Mouse (Mus musculus) retina, embryonic 14.5 days (tissue): ENCODE measurements at regions not wholly inside any gene's neighbourhood (a gene's known extent, or its start where the extent isn't known, plus 50 kb on each side); places are given as distances from the start of the nearest gene placed in this dataset.

Experiments
- DNase-seq: peaks from one replicate; pipeline ENCODE4 v3.0.0-alpha.2; 2015; ENCODE audit warnings: low spot score

DNA sequence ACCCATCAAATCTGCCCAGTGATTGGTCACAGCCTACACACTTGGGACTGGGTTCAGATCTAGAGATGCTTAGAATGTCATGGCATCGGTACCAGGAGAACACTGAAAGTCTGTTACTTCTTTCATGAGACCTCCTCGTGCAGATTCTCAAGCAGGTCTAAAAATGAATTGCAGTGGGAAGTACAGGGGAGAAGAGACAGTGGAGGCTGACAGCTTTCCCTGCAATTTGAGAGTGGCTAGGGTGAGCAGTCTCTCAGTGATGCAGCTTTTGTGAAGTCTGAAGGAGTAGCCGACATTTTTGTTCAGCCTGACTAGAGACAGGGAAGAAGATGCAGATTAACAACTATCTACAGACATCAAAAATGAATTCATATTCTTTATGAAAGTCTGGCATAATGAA is 112.5 kb downstream of the Fam198b start:
- no peak for DNase-seq

DNA sequence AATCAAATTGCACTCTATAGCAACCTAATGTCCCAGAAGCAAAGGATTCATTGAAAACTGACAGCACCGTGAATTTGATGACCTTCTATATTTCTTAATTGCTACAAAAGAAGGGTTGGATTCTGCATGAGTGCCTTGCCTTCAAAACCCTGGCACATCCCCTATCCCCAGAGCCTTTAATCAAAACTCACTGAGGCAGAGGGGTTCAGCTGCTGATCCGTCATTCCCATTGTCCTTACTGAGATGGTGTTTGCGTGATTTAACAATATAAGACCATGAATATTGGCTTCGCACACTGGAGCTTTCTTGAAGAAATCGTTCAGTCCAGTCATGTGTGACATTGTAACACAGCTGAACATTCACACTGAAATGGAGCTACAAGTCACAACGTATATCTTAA is 118.0 kb downstream of the Fam198b start:
- DNase-seq: peak; percentile 67

DNA sequence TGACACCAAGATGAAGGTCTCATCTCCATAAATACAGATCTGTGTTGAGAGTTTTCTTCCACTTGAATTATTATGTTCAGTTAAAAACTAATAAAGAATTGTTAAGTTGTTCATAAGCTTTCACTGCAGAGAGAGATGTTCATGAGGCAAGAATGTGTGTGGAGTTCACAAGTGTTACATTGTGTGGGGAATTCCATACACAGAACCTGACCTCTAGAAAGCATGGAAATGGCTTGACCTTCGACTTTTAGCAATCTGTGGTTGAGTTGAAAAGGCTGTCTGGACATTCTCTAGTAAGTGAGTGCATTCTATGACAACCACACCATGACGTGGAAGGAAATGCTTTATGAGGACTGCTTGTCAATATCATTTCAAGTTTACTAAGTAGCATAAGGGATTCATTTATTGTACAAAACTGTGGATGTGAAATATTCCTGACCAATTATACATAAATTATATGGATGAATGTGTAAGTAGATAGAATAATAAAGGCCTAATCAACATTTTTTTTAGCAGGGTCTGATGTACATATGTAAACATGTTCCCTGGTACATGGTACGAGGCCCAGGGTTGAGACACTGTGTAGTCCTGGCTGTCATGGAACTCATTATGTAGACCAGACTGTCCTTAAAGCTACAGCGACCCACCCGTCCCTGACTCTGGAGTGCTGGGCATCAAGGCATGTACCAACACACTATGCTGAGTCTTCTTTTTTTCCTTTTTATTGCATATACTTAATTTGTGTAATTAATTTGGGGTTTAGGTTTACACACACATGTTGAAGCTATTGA is 119.2 kb downstream of the Fam198b start:
- DNase-seq: no peak

DNA sequence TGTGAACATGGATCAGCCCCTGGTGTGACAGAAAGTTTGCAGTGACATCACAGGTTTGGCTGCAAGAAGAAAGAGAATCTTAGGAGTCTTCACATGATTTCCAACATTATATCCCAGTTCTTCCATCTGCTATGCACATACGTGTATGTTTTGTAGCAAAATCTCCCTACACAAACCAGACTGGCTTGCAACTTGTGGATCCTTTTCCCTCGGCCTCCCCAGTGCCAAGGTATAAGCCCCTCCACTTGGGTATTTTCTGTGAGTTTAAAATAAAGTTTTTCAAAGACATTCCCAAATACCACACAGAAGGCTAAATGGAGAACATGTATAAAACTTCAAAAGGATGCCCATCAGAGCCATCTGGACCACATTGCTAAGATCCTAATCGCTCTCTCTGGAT is 120.2 kb downstream of the Fam198b start:
- DNase-seq: no peak

DNA sequence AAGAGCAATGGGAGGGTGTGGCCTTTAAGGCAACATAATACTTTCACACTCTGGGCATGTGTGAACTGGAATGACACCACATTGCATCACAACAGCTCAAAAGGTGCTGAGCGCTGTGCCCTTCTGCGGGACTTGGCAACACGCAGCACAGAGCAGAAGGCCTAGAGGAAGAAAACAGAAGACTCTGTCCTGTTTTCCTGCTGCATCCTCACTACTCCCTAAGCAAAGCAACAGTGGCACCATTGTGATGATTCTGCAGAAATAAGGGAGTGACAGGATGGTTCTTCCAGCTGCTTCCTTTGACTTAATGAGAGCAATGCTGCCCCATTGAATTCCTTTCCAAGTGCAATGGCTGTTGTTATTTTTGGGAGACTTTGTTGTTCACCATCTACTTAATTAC is 120.6 kb downstream of the Fam198b start:
- DNase-seq: no peak

DNA sequence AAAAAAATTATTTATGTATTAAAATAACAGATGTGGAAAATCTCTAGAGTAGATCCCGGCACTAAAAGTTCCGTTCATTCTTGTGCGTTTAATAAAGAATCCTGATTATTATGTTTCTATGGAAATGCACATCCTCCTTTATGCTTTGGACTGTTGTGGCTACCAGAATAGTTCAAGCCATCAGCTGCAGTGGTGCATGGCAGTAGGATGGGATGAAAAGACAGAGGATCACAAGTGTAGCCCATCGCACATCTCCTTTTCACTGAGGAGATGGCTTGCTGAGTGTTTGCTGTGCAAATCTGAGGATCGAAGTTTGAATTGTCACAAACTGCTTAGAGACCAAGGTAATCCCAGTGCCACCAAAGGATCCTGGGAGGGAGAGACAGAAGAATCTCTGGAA is 121.0 kb downstream of the Fam198b start:
- DNase-seq: no peak

DNA sequence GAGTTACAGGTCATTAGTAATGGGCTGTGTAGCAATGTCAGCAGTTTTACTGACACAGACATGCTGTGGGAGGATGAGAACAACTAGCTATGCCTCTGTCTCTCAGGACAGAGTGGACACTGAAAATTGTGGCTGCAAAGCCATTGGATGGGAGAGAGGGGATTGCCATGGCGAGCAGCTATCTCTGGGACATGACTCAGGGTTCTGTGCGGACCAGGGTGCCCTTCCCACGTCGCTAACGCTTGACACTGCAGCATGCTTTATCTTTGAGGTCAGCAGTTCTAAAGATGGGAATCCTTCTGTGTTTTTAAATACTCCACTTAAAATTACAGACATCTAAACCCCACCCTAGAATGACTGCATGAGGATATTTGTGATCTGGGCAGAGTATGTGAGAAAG is 121.9 kb downstream of the Fam198b start:
- no peak for DNase-seq

DNA sequence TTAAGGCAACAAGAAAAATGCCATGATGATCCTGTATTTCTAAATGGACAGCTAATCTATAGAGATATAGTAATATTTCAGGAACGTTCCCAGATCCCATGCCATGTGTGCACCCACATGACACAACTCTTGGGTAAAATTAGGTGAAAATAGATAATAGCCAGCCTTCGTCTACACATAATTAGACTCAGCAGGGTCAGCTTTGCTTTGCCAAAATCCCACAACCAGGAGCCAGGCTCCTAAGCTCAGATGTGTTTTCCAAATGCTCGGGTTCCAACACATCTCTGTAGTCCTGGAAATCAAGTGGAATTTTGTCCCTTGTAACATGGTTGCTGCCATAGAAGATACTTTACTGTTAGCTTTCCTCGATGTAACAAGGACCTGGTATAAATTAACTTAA is 122.7 kb downstream of the Fam198b start:
- DNase-seq: no peak

DNA sequence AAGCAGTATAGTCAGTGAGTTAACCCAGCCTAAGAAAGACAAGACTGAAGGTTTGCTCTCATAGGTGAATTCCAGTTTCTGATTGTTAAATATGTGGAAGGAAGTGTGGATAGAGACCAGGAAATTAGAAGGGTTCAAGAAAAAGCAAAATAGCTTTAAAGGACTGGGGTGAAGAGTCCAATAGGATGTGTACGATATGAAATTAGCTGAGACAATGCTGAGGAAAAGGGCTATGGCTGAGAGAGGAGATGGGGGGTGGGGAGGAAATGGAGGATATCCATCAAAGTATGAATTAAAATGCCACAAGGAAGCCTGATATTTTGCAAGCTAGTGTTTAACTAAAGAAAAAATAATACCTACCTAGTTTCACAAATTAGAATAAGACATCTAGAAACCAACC is 124.9 kb downstream of the Fam198b start:
- DNase-seq: no peak

DNA sequence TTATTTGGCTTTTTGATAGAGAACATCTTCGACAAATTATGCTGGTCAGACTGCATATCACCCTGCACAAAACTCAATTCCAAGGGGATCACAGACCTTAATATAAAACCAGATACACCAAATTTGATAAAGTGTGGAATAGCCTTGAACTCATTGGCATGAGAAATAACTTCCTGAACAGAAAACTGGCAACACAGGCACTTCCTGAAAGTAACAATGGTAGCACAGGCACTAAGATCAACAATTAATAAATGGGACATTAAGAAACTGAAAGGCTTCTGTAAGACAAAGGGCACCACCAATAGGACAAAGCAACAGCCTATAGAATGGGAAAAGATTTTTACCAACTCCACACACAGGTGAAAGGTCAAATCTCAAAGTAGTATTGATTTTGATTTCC is 141.5 kb downstream of the Fam198b start:
- no peak for DNase-seq

DNA sequence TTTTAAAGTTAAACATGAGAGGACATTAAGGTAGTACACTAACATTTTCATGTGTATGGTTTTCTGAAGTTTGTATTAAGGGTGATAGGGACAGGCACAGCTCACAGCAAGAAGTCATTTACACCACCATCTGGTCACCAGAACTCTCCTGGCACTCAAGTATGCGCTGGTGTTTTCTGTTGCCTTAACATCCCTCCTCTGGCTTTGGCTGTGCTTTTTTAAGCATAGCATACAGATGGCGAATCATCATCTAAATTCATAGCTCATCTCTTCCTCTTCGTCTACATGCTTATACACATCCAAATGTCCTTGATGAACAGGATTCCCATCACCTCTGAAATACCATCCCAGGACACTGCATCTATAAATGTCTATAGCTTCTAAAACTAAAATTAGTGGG is 148.7 kb downstream of the Fam198b start:
- DNase-seq: no peak

DNA sequence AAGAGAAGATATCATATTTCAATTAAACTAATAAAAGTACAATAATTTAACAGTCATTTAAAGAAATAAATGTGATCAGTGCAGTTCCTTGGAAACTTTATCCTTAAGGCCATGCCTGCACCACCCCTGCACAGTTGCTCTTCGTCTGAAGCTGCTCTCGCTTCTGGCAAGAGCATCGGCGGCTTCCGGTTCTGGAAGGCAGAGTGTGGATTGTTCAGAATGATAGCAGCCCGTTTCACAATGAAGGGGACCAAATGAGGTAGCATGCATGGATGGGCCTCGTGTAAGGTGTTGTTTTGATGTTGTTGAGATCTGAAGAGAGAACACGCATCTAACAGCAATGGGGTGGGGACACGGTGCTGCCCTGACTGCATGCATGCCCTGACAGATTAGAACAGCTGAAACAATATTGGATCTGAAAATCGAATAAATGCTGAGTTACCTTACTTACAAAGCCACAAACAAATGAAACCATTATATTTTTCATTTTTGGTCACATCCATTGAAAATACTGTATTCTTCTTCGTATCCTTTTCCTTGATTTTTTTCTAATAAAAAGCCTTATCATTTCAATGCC is 154.3 kb downstream of the Fam198b start:
- DNase-seq: no peak

DNA sequence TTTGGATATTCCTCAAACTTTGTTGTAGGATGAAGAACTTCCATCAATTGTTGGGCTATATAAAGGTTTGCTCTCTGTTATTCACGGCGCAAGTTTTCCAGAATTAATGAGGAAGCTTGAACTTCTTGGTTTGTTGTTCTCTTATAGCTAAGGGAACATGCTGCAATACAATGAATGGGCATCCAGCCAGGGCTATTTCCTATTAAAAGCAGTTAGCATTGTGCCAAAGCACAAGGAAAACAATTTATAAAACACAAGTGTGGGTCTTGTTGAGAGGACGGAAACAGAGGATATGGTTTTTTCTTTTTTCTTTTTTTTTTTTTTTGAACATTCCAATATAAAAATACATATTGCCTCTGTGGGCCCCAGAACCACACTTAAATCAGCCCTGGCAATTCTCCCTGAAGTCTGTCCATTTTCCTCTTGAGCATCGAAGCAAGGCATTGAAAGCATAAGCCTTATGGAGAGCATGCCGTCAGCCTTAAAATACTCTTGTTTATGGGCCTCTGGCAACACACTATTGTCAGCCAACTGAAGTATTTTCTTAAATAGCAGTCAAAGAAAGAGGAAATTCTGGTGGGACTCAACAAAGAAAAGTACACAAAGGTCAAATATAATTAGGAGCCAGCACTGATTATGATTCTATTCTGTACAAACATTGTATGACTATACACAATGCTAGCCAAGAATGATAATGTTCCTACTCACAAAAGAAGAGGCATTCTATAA is 158.6 kb downstream of the Fam198b start:
- no peak for DNase-seq

DNA sequence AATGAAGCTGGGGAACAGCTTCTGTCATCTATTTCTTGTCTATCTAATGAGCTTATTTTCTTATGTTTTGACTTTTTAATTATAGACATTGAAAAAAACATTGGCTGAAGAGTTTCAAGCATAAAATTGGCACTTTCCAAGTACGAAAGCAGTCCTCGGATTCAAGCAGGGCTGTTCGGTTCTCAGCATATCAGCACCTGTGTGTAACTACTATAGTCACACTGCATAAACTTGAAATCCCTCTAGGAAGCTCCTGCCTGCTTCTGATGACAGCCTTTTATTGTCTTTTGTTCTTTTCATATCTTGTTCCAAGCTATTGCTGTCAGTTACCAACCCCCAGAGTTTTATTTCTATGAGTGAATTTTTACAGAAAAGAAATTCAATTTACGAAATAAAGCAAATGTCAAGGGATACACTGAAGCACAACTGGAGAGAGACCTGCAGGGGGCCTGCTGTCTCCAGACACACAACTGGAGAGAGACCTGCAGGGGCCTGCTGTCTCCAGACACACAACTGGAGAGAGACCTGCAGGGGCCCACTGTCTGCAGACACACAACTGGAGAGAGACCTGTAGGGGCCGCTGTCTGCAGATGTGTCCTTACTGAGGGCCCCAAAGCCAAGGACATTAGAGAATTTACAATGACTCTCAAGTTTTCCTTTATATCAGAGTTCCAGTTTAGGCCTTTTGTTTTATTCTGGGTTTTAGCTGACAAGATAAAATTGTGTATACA is 165.3 kb downstream of the Fam198b start:
- DNase-seq: peak; percentile 20

DNA sequence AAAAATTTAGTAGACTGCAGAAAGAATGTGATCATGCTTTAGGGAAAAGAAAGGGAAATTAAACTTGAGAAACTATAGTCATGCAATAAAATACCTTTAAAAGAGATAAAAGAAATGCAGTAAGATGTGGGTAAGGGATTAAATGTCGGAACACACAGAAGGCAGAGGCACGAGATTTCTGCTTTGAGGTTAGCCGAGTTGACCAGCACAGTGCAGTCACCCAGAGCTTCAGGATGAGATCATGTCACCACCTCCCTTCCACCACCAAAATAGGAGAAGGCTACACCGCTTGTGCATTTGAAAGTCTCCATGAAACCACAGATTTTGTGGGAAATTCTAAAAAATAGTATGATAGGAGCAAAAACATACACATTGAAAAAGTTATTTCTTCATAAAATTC is 166.6 kb downstream of the Fam198b start:
- DNase-seq: no peak

DNA sequence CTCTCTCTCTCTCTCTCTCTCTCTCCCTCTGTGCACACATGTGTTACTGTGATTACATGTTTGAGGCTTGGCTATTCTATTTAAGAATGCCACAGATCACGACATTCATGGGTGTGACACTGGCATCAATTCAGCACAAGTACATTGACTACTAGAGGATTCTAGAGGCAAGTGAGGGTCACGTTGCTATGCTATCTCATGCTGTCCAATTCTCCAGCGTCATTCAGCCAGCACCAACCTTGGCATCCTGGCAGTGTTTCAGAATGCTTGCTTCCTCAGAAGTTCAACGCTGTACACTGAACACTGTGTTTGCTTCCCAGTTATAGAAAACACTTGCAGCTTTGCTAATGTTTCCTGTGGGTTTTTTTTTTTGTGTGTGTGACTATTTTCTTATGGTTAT is 167.6 kb downstream of the Fam198b start:
- DNase-seq: no peak

DNA sequence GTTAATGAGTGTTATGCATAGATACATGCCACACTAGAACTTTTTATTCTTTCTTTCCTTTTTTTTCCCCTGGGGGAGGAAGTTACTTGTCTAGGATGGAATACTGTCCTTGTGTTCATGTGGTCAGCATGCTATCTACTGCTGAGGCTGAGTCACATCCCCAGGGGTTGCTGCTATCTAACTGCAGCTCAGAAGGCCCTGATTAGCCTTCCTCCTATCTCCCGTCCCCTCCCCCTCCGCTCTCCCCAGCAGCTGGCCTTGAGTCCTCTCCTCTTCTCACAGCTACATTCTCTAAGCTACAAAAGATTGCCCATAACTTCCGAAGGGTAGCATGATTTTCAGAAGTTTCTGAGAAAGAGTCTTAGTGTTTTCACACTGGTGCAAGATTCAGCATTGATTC is 168.5 kb downstream of the Fam198b start:
- DNase-seq: peak; percentile 8

DNA sequence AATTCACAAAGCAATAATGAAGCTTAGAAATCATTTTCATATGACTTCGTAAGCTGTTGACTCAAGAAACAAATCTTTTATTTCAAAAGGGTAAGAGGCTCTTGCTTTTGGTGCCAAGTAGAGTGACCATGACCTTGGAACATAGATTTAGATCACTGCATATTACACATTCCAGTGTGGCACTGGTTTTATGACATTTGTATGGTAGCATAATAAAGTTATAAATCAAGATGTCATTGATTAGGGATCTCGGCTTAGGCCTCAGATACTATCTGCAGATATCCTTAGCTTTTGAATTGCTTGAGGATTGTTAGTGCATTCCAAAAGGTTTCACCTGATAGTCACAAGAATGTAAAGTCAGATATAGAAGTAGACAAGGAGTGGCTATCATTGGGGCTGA is 169.1 kb downstream of the Fam198b start:
- DNase-seq: no peak

DNA sequence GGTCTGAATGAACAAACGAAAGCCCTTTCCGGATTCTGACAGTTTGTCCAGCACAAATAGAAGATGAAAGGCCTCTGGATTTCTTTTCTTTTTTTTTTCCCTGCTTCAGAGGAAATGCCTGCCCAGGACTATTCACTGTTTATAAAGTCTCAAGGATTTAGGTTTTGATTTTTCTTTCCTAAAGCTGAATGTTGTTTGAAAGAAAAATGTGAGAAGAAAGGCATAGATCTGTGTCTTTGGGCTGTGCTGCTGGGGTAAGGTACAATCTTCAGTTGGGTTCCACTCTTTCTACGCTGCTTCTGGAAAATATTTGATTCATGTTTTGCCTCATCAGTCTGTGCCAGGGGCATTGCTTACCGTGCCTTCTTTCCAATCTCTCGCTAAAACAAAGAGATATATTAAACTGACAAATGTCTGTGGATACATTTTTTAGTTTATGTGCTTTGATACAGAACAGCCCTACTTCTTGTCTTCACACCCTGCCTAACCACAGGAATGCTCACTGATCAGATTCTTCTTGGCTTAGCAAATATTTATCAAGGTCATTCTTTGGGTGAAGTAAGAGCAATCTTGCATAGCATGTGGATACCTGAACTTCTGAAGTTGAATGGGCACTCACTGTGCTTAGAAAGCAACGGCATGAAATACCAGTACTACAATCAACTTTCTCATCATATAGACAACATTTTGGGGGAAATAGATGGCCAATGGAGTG is 172.5 kb downstream of the Fam198b start:
- DNase-seq: no peak

DNA sequence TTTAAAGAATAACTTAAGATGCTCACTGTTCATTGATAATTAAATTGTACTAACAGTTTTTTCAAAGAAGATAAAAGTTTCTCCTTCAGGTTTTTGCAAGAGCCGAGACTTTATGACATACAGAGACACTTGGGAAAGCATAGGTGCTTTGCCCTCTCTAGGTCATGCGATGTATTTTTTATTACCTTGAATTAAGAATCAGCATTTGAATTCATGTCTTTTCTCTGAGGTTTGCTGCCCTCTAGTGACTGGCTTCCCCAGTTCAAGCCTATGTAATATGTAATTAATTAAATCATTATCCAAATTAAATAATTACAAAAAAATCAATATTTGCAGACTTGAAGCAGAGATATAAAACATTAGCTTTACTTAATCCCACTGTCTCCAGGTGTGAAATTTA is 174.4 kb downstream of the Fam198b start:
- peak; percentile 68 for DNase-seq

DNA sequence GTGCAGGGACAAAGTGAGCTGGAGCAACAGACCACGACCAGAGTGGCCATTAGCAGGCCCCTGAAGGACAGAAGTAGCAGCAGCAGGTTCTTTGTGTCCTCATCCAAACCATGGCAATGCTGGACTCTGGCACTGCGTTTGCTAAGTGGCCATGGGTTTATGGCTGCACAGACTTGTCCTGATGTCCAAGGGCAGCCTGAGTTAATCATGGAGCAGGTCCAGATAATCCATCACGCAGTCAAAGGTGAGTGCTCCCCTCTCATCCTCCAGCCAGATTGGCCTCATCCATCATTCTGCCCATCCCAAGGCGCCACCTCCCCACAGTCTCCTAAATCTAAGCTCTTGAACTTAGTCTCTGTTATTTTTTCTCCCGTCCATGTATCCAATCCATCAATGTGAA is 186.4 kb downstream of the Fam198b start:
- DNase-seq: no peak

DNA sequence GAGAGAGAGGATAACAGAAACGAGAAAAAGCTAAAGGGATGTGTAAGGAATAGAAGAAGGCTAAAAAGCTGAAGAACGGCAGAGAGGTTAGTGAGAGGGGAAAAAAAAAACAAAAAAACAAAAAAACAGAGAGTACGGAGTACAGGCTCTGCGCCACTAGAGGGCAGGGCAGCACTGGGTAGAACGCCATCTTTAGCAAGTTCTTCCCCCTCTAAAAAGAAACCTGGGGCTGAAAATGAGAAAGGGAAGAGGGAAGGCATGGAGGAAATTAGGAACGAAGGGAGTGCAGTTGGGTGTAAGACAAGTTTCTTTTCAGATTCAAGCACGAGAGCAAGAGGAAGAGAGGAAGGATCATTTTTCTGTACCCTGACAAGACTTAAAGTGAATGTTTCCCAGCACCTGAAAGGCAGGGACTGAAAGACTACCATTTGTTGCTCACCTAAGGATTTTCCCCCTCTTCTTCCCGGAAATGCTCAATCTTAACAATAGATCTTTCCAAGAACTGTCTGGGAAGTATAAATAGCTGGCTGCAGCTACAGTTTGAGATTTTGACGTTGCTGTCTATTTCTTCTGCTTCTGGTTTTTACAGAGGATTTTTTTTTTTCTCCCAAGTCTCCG is 195.6 kb downstream of the Fam198b start:
- peak; percentile 85 for DNase-seq
